Mouse (Mus musculus) MEL (cell line): ENCODE measurements at regions not wholly inside any gene's neighbourhood (a gene's known extent, or its start where the extent isn't known, plus 50 kb on each side); places are given as distances from the start of the nearest gene placed in this dataset.

Source experiments
- BHLHE40 ChIP-seq: IDR thresholded peaks from 2 replicates; pipeline ENCODE4 v1.6.1; 2012; ENCODE audit warnings: low read depth, mild to moderate bottlenecking, inconsistent platforms, low read length, improper control_type of control experiment, borderline replicate concordance
- CTCF ChIP-seq, 3 experiments: IDR thresholded peaks in 2 of 3; conservative IDR thresholded peaks in 1 of 3; 2 replicates each; pipeline ENCODE4 v1.5.1; 2011 to 2012; ENCODE audit warnings: low read length in 3 of 3, low read depth in 2 of 3, mild to moderate bottlenecking in 2 of 3, improper control_type of control experiment in 1 of 3, inconsistent platforms in 1 of 3, mixed read lengths in 1 of 3, moderate library complexity in 1 of 3; ENCODE audit not compliant: control insufficient read depth in 1 of 3, insufficient read depth in 1 of 3, poor library complexity in 1 of 3, severe bottlenecking in 1 of 3
- E2F4 ChIP-seq: IDR thresholded peaks from 2 replicates; pipeline ENCODE4 v1.6.1; 2011; ENCODE audit warnings: low read depth, low read length, improper control_type of control experiment, borderline replicate concordance
- ELF1 ChIP-seq: IDR thresholded peaks from 2 replicates; pipeline ENCODE4 v1.6.1; 2014; ENCODE audit warnings: low read depth, mild to moderate bottlenecking, inconsistent platforms, low read length, improper control_type of control experiment, moderate library complexity
- GABPA ChIP-seq: IDR thresholded peaks from 2 replicates; pipeline ENCODE4 v1.6.1; 2012; ENCODE audit warnings: low read depth, mild to moderate bottlenecking, inconsistent platforms, low read length, improper control_type of control experiment, moderate library complexity
- MAFK ChIP-seq: IDR thresholded peaks from 2 replicates; pipeline ENCODE4 v1.6.1; 2011; ENCODE audit warnings: low read depth, mild to moderate bottlenecking, low read length, improper control_type of control experiment, borderline replicate concordance
- MEF2A ChIP-seq: IDR thresholded peaks from 2 replicates; pipeline ENCODE4 v1.6.1; 2014; ENCODE audit warnings: low read depth, mild to moderate bottlenecking, inconsistent platforms, low read length, improper control_type of control experiment; ENCODE audit not compliant: poor library complexity, insufficient replicate concordance, severe bottlenecking; ENCODE audit errors: extremely low read depth
- MXI1 ChIP-seq: IDR thresholded peaks from 2 replicates; pipeline ENCODE4 v1.6.1; 2011; ENCODE audit warnings: mild to moderate bottlenecking, low read depth, low read length, improper control_type of control experiment
- POLR2A ChIP-seq, 2 experiments: IDR thresholded peaks; 2 replicates each; pipeline ENCODE4 v1.6.1; 2011 to 2012; ENCODE audit warnings: low read length in 2 of 2, mild to moderate bottlenecking in 2 of 2, control low read depth in 1 of 2, improper control_type of control experiment in 1 of 2, low read depth in 1 of 2, moderate library complexity in 1 of 2; ENCODE audit not compliant: control insufficient read depth in 1 of 2, insufficient read depth in 1 of 2, poor library complexity in 1 of 2
- SMC3 ChIP-seq: IDR thresholded peaks from 2 replicates; pipeline ENCODE4 v1.6.1; 2011; ENCODE audit warnings: low read depth, low read length, improper control_type of control experiment
- TCF12 ChIP-seq: IDR thresholded peaks from 2 replicates; pipeline ENCODE4 v1.6.1; 2014; ENCODE audit warnings: low read depth, mild to moderate bottlenecking, inconsistent platforms, low read length, improper control_type of control experiment, moderate library complexity
- UBTF ChIP-seq: IDR thresholded peaks from 2 replicates; pipeline ENCODE4 v1.6.1; 2012; ENCODE audit warnings: low read depth, mild to moderate bottlenecking, inconsistent platforms, low read length, improper control_type of control experiment, moderate library complexity, borderline replicate concordance; ENCODE audit not compliant: insufficient read depth
- ZKSCAN1 ChIP-seq: IDR thresholded peaks from 2 replicates; pipeline ENCODE4 v1.6.1; 2012; ENCODE audit warnings: low read depth, mild to moderate bottlenecking, inconsistent platforms, low read length, improper control_type of control experiment, moderate library complexity
- ZNF384 ChIP-seq: IDR thresholded peaks from 2 replicates; pipeline ENCODE4 v1.6.1; 2012; ENCODE audit warnings: low read depth, mild to moderate bottlenecking, inconsistent platforms, low read length, improper control_type of control experiment

GRCm38 (mm10) chr1:105900158-105900557 lies 90.0 kb upstream of the Zcchc2 start:
- TF ChIP-seq MEF2A (no peak), CTCF (IDR thresholded peaks at IDR 0.05 in 2 of 3, conservative IDR thresholded peaks at IDR 0.05 in 1 of 3; ENCODE audit: control insufficient read depth in 1 of 3, insufficient read depth in 1 of 3, low read depth in 2 of 3, low read length in 3 of 3, poor library complexity in 1 of 3, severe bottlenecking in 1 of 3) (no peak), MXI1 (no peak), TCF12 (no peak), SMC3 (no peak), UBTF (no peak), ZKSCAN1 (no peak), MAFK (no peak), E2F4 (no peak), ELF1 (no peak), GABPA (no peak), POLR2A (IDR thresholded peaks at IDR 0.05; ENCODE audit: control insufficient read depth in 1 of 2, insufficient read depth in 1 of 2, low read depth in 1 of 2, low read length in 2 of 2, poor library complexity in 1 of 2) (no peak), ZNF384 (no peak), BHLHE40 (no peak)
